Mouse (Mus musculus): Measurements from ENCODE around the gene Speer4b. TPM values are rescaled to one million over a fixed set of nuclear protein-coding genes. Genes with fewer than 3 reads are reported as not detected.
"Not testable (repeated sequence)": the region's sequence is repeated elsewhere in the genome, so short reads cannot be mapped to it uniquely, and the experiment has no call there.

Gene Speer4b
- not detected in 3 replicates for total RNA-seq (2017)

- ATAC-seq (replicated peaks; ENCODE audit: insufficient number of reproducible peaks, low FRiP score, low TSS enrichment, poor library complexity, severe bottlenecking), result not testable (repeated sequence)
These were observed at the start of gene Speer4b for GRCm38 (mm10) chr5:27501338-27501737. Gene Speer4b, minus strand, starts transcription at chr5:27501438.

GRCm38 (mm10) chr5:27549291-27549690, 48.1 kb upstream of the Speer4b start:
- no peak for ATAC-seq (replicated peaks; ENCODE audit: insufficient number of reproducible peaks, low FRiP score, low TSS enrichment, poor library complexity, severe bottlenecking)

DNA sequence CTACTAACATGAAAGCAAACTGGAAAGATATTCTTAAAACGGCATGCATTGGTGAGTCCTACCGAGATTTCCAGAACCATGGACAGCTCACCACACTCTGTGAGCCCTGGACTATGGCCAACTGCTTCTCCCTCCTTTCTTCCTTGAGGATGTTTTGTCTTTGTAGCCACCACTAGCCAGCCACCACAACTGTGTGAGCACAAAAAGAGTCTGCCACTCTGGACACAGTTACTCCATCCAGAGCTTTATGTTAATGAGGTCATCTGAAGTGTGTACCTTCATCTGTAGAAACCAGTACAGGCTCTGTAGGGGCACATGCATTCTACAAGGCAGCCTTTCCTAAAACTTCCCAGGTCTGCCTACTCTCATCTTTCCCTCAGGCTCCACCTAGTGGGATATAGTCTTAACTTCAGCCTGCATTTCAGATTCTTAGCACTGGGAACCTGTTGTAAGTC, 43.6 kb upstream of the Speer4b start:
- ATAC-seq (replicated peaks; ENCODE audit: insufficient number of reproducible peaks, low FRiP score, low TSS enrichment, poor library complexity, severe bottlenecking), result no peak

DNA sequence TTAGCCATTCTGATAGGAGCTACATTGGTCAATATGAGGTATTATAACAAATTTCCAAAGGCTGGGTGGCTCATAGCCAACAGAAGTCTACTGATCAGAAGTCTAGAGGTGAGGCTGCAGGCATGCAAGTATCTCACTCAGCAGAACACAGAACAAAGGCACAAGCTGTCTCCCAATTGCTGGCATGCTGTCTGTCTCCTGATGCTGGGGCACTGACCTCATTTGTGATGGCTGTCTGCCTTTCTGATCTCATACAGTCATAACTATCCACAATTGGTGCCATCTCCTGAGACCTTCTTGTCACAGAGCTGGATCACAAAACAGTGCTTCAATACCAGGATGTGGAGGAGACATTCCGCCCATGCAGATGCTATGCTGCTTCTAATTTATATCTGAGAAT, 25.7 kb upstream of the Speer4b start:
- no peak for ATAC-seq (replicated peaks; ENCODE audit: insufficient number of reproducible peaks, low FRiP score, low TSS enrichment, poor library complexity, severe bottlenecking)

- no peak for ATAC-seq (replicated peaks; ENCODE audit: insufficient number of reproducible peaks, low FRiP score, low TSS enrichment, poor library complexity, severe bottlenecking)
These were observed 17.5 kb upstream of the Speer4b start for GRCm38 (mm10) chr5:27518716-27519115.

- ATAC-seq (replicated peaks; ENCODE audit: insufficient number of reproducible peaks, low FRiP score, low TSS enrichment, poor library complexity, severe bottlenecking), result no peak
These were observed 10.3 kb downstream of the Speer4b start for GRCm38 (mm10) chr5:27490942-27491341.

DNA sequence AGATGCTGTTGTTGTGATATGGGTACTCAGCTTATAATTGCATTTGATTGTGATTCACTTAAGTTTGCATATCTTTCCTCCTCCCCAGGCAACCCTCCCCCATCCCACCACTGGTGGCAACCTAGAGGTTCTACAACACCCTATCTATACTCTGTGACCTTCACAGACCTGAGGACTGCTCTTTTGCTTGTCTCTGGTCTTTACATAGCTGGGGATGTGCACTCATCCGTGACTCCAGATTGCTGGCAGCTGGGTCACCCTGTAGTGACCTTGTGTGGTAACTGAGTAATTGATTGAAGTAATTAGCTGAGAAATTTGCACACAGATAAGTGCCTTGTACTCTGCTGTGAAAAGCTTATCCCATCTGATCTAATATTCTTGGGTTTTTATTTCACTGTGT, 15.1 kb downstream of the Speer4b start:
- no peak for ATAC-seq (replicated peaks; ENCODE audit: insufficient number of reproducible peaks, low FRiP score, low TSS enrichment, poor library complexity, severe bottlenecking)

- no peak for ATAC-seq (replicated peaks; ENCODE audit: insufficient number of reproducible peaks, low FRiP score, low TSS enrichment, poor library complexity, severe bottlenecking)
These were observed 19.5 kb downstream of the Speer4b start for GRCm38 (mm10) chr5:27481706-27482105.

GRCm38 (mm10) chr5:27474964-27475465, 26.2 kb downstream of the Speer4b start:
- no peak for ATAC-seq (replicated peaks; ENCODE audit: insufficient number of reproducible peaks, low FRiP score, low TSS enrichment, poor library complexity, severe bottlenecking)

DNA sequence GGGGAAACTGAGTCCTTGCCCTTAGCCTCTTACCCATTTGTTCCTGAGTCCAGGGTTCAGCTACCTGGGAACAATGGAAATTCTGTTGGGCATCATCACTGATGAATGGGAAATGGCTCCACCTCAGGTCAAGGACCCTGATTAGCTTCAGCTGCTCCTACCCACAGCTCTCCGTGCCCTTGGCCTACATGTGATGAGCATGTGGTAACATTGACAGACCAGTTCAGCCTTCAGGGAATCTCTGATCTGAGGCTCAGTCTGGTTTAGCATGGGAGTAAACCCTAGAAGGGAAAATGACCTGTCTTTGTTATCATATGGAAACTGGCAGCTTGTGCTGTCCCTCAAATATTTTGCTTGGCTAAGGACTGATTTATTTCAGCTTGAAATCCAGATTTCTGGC, 43.6 kb downstream of the Speer4b start:
- no peak for ATAC-seq (replicated peaks; ENCODE audit: insufficient number of reproducible peaks, low FRiP score, low TSS enrichment, poor library complexity, severe bottlenecking)

GRCm38 (mm10) chr5:27456981-27457380, 44.3 kb downstream of the Speer4b start:
- no peak for ATAC-seq (replicated peaks; ENCODE audit: insufficient number of reproducible peaks, low FRiP score, low TSS enrichment, poor library complexity, severe bottlenecking)

DNA sequence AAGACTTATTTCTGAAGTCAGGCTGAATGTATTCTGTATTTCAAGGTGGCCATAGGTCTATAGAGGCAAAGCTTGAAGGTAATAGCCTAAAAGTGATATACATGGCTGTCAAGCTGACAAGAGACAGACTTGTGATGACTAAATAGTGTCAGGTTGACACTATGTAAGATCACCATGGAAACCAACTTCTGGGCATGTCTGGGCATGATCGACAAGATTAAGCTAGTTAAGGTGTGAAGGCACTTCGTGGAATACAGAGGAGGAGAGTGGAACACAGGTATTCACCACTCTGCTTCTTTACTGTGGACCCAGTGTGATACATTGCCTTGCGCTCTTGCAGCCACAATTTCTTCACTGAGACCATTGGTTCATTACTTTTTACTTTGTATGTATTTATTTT, 46.9 kb downstream of the Speer4b start:
- ATAC-seq (replicated peaks; ENCODE audit: insufficient number of reproducible peaks, low FRiP score, low TSS enrichment, poor library complexity, severe bottlenecking), result no peak

GRCm38 (mm10) chr5:27453201-27453845, 47.9 kb downstream of the Speer4b start:
- ATAC-seq (replicated peaks; ENCODE audit: insufficient number of reproducible peaks, low FRiP score, low TSS enrichment, poor library complexity, severe bottlenecking), result no peak
